Mouse (Mus musculus) stomach, embryonic 14.5 days (tissue): Measurements from ENCODE around the gene Prokr1. TPM values are rescaled to one million over a fixed set of nuclear protein-coding genes. Genes with fewer than 3 reads are reported as not detected.

Experiments
- ATAC-seq: fragments of 200-750 bp; cut with Nextera tagmentation; 2 replicates; pipeline ENCODE4 v1.8.0; 2017; ENCODE audit warnings: low read depth, moderate TSS enrichment; ENCODE audit not compliant: insufficient number of reproducible peaks, insufficient read depth, low FRiP score
- H3K27ac ChIP-seq: fragments of 300-500 bp; sonication (generic); 2 replicates; pipeline ENCODE4 v1.5.1; 2014; ENCODE audit warnings: mild to moderate bottlenecking, low read length, moderate library complexity, mixed read lengths
- H3K27me3 ChIP-seq: fragments of 300-500 bp; sonication (generic); 2 replicates; pipeline ENCODE4 v1.6.1; 2014; ENCODE audit warnings: low read length, control low read depth, mixed read lengths; ENCODE audit not compliant: control insufficient read depth, insufficient read depth
- H3K36me3 ChIP-seq: fragments of 300-500 bp; sonication (generic); 2 replicates; pipeline ENCODE4 v1.6.1; 2014; ENCODE audit warnings: mild to moderate bottlenecking, control low read depth, low read length, moderate library complexity, mixed read lengths; ENCODE audit not compliant: control insufficient read depth, insufficient read depth
- H3K4me1 ChIP-seq: fragments of 300-500 bp; sonication (generic); 2 replicates; pipeline ENCODE4 v1.6.1; 2014; ENCODE audit warnings: low read length, control low read depth, mixed read lengths; ENCODE audit not compliant: control insufficient read depth, insufficient read depth
- H3K4me2 ChIP-seq: fragments of 300-500 bp; sonication (generic); replicated peaks from 2 replicates; pipeline ENCODE4 v1.6.1; 2014; ENCODE audit warnings: low read depth, low read length, control low read depth
- H3K4me3 ChIP-seq: fragments of 300-500 bp; sonication (generic); 2 replicates; pipeline ENCODE4 v1.5.1; 2014; ENCODE audit warnings: low read depth, low read length, control low read depth
- H3K9ac ChIP-seq: fragments of 300-500 bp; sonication (generic); replicated peaks from 2 replicates; pipeline ENCODE4 v1.6.1; 2014; ENCODE audit warnings: low read depth, mild to moderate bottlenecking, control low read depth, low read length, moderate library complexity, mixed read lengths
- H3K9me3 ChIP-seq: fragments of 300-500 bp; sonication (generic); 2 replicates; pipeline ENCODE4 v1.6.1; 2016; ENCODE audit warnings: low read depth, low read length, control low read depth; ENCODE audit not compliant: control insufficient read depth
- WGBS: fragments of 180-500 bp; shearing (Covaris S2); extraction: QIAGEN DNeasy Blood & Tissue Kit; methylation state at CpG from one replicate; pipeline ENCODE4 v1.1.7; 2014; 5-methylcytosine and 5-hydroxymethylcytosine counted together
- polyA plus RNA-seq: library from polyadenylated mRNA; unstranded; fragments of >200 nt; fragmentation: Nextera tagmentation; extraction: Ambion mirVana; gene quantifications from 2 replicates; pipeline ENCODE4 v1.2.1, GENCODE M21; 2014

Prokr1 gene
- polyA plus RNA-seq, 1 experiment from 2014 or later = 2.2 TPM

DNA sequence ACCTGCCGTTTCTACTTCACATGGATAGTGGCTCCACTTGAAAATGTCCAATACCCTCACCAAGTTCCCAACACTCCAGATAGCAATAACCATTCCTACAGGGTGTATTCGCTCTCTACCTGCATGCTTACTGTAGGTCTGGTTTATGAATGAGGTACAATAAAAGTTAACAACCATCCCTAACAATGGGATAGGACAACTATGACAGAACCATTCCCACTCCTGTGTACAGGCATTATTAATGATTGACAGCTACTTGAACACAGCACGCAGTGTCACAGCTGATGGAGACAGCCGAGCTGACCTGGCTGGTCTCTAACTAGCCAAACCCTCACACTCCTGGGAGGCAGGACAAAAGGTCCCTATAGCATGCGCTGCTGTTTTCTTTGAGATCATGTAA, 52.9 kb downstream of the Prokr1 start:
- Histone ChIP-seq H3K27me3 (no peaks in the 10 kb centered on the region), H3K4me2 (no peak overlapping the region), H3K27ac (no peak overlapping the region), H3K36me3 (no peaks in the 10 kb centered on the region), H3K4me1 (no peaks in the 10 kb centered on the region), H3K9ac (no peak overlapping the region), H3K4me3 (no peak overlapping the region), H3K9me3 (no peaks in the 10 kb centered on the region)
- WGBS = 65% methylated on average over 5 of the region's 5 CpGs
- ATAC-seq = no peak

DNA sequence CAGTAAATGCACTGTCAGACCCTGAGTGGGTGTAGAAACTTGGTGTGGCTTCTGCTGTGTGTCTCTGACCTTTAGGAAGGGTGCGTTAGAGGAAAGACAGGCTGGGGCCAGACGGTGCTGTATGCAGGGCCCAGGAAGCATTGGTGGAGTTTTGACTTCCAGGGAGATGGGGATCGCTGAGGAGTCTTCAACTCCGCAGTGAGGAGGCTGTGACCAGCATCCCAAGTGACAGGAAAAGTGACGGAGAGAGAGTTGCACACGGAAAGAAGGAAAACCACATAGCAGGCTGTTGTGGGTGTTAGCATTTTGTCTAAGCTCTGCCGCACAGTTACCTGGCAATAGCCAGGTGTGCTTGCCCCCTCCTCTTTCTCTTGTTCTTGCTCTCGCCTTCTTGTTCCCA, 54.3 kb downstream of the Prokr1 start:
- Histone ChIP-seq H3K36me3 (no peaks in the 10 kb centered on the region), H3K4me2 (no peak overlapping the region), H3K9me3 (no peaks in the 10 kb centered on the region), H3K9ac (no peak overlapping the region), H3K4me3 (no peak overlapping the region), H3K27ac (no peak overlapping the region), H3K4me1 (no peaks in the 10 kb centered on the region), H3K27me3 (no peaks in the 10 kb centered on the region)
- WGBS = 65% methylated on average over 8 of the region's 8 CpGs
- ATAC-seq = no peak

DNA sequence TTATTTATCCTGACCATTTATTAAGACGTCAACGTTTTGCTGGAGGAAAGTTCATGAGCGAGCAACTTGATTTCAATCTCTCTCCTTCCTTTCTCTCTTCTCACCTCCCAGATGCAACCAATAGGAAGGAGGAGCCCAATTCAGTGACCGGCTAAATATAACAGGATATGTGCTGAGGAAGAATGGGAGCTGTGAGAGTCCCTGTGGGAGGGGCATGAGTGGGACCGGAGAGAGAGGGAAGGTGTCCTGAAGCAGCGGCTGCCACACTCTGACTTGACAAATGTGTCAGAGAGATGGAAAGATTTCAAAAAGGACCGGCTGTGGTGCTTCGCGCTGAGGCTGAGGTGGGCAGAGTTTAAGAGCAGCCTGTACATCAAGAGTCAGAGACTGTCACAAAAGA, 54.9 kb downstream of the Prokr1 start:
- WGBS = 40% methylated on average over 9 of the region's 9 CpGs
- Histone ChIP-seq H3K9ac (no peak overlapping the region), H3K4me3 (no peak overlapping the region), H3K27me3 (no peaks in the 10 kb centered on the region), H3K36me3 (no peaks in the 10 kb centered on the region), H3K4me2 (no peak overlapping the region), H3K9me3 (no peaks in the 10 kb centered on the region), H3K27ac (no peak overlapping the region), H3K4me1 (no peaks in the 10 kb centered on the region)
- no peak for ATAC-seq

DNA sequence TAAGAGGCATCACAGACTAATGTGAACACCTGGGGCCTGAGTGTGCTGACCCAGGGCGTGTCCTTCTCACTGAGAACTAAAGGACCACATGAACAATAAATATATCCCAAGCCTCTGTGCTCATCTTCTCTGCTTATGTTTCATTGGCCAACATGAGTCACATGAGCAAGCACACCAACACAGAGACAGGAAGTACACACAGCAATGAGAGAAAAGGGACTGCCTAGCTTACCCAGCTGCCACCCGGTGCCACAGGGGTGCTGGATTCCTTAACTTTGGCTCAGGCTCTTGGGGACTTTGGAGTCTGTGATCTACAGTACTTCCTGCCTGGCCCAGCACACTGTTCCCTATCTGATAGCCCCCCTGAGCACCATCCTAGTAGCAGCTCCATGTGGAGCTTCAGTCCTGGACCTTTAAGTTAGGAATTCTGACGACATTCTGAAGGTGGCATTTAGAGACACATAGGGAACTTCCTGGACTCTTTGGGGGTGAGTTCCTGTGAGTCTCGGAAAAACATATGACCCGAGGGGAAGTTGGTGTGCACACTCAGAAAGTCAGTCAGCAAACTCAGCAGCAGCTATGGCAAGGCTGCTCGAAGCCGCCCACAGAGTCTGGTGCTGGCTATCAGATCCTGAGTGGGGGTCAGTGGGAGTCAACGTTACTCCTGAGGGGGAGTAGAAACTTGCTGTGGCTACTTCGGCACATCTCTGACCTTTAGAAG, 55.5 kb downstream of the Prokr1 start:
- Histone ChIP-seq H3K27me3 (no peaks in the 10 kb centered on the region), H3K27ac (no peak overlapping the region), H3K9ac (no peak overlapping the region), H3K9me3 (no peaks in the 10 kb centered on the region), H3K4me2 (no peak overlapping the region), H3K36me3 (no peaks in the 10 kb centered on the region), H3K4me3 (no peak overlapping the region), H3K4me1 (no peaks in the 10 kb centered on the region)
- no peak for ATAC-seq
- 69% methylated on average over 9 of the region's 9 CpGs for WGBS

DNA sequence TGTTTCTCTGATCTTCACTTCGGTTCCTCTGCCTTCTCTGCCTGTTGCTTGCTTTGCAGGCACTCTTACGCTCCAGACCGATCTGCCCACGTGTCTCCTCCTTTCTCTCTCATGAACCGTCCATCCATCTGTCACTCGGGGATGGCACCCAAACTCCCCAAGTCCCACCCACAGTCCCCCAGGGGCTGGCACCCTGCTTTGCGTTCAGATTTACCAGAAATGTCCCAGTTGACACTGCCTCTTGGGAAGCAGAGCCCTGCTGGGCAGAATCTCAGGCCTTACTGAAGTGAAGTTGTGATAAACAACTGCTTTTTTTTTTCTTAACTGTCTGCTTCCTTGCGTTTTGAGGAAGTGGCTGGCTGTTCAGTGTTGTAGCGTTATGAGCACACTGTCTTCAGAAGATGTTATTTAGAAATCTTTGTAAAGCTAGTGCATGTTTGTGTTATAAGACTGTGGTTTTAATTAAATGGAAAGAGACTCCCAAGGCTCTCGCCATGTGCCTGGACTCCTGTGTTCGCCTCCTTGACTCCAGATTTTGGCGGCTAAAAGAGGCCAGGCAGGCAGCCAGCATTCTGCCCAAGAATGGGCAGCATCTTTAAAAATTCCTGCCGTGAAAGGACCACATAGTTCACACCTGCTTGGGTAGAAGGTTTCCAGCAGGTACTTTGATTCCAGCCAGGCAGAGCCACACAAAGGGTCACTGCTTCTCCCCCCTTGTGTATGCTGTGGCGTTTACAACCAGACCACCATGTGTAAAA, 57.4 kb downstream of the Prokr1 start, which contains the start of gene Arhgap25:
Arhgap25 (minus strand) TSS at position 307 of the 758 bp plus-strand sequence.
- H3K4me1 ChIP-seq = no peaks in the 10 kb centered on the region
- ATAC-seq = no peak
- H3K9me3 ChIP-seq = no peaks in the 10 kb centered on the region
- H3K36me3 ChIP-seq = no peaks in the 10 kb centered on the region
- H3K27me3 ChIP-seq = no peaks in the 10 kb centered on the region
- H3K9ac ChIP-seq = no peak within 1 kb of the TSS
- 54% methylated on average over 14 of the region's 14 CpGs for WGBS
- no peak within 1 kb of the TSS for H3K4me2 ChIP-seq
- H3K27ac ChIP-seq = no peak within 1 kb of the TSS
- no peak within 1 kb of the TSS for H3K4me3 ChIP-seq

DNA sequence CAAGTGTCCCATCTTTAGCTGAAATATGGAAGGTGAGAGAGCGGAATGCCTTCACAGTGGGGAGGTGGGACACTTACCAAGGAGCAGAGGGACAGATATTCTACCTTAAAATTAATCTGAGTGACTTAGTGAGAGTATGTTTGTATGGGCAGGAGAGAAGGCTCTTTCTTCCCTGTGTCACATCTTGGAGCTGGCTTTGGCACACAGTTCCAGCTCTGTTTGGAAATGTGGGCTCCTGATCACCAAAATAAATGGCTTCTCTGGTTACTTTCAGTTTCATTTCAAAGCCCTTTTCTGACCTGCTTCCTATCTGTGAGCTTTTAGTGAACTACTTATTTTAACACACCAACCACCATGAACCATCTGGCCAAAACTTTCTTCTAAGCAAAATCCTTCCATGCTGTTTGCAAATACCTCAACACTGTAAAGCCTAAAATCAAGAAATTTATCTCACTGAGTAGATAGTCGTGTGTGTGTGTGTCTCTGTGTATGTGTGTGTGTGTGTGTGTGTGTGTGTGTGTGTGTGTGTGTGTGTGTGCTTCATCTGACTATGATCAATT, 59.0 kb downstream of the Prokr1 start:
- ATAC-seq = no peak
- Histone ChIP-seq H3K27ac (no peak overlapping the region), H3K36me3 (no peaks in the 10 kb centered on the region), H3K27me3 (no peaks in the 10 kb centered on the region), H3K4me1 (no peaks in the 10 kb centered on the region), H3K4me3 (no peak overlapping the region), H3K4me2 (no peak overlapping the region), H3K9me3 (no peaks in the 10 kb centered on the region), H3K9ac (no peak overlapping the region)
- WGBS = 69% methylated on average over 2 of the region's 2 CpGs

DNA sequence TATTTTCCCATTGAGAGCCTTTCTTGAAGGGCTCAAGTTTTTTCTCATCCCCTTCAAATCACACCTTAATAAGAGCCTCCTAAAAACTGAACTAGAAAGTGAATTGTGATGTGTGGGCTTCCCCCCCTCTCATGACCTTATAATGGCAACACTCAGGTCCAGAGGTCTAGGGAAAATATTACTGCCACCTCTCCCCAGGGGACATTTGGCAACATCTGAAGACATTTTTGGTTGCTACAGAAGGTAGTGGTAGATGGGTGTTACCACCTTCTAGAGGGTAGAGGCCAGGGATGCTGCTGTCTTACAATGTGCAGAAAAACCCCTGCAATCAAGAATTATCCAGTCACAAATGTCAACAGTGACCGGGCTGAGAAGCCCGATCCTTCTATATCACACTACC, 60.2 kb downstream of the Prokr1 start:
- Histone ChIP-seq H3K27me3 (no peaks in the 10 kb centered on the region), H3K9me3 (no peaks in the 10 kb centered on the region), H3K4me2 (no peak overlapping the region), H3K4me1 (no peaks in the 10 kb centered on the region), H3K36me3 (no peaks in the 10 kb centered on the region), H3K27ac (no peak overlapping the region), H3K4me3 (no peak overlapping the region), H3K9ac (no peak overlapping the region)
- ATAC-seq = no peak
- 86% methylated on average over 2 of the region's 2 CpGs for WGBS
